Mouse (Mus musculus): Measurements from ENCODE around the gene Olfm1.
A peak's percentile ranks its signal among the peaks of the same experiment; 100 is the strongest.

Olfm1 gene

DNA sequence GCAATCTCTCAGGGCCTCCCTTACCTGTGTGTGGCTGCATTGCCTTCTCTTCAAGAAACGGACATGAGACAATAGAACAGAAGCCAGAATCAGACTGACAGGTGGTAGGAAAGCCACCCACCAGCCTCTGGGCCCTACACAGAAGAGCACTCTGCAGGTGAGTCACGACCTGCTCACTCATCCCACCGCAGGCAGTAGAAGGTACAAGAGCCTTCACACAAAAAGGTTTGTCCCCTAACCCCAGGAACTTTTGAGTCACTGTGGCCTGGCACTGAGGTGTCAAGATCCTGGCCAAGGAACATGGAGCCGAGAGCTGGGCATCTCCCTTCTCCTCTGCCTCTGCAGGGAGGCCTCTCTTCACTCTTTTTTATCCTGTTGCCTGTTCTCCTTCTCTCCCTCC, 42.3 kb downstream of the Olfm1 start:
- no peak for DNase-seq (ENCODE audit: low spot score in 2 of 2)

DNA sequence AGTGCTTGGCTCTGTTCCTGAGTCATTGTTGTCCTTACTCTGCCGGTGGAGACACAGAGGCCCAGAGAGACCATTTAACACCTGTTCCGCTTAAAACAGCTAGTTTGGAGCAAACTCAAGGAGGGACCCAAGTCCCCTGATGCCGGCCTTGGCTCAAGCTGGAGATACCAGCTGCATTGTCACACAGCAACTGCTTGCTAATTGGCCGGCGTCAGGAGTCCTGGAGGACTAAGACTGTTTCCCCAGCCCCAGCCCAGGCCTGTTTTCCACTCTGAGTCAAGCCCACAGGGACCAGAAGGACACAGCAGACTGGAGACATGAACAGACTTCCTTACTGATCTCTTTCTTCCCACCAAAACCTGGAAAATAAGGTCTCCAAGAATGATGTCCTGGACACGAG, 43.7 kb downstream of the Olfm1 start:
- no peak for DNase-seq (ENCODE audit: low spot score in 2 of 2)

DNA sequence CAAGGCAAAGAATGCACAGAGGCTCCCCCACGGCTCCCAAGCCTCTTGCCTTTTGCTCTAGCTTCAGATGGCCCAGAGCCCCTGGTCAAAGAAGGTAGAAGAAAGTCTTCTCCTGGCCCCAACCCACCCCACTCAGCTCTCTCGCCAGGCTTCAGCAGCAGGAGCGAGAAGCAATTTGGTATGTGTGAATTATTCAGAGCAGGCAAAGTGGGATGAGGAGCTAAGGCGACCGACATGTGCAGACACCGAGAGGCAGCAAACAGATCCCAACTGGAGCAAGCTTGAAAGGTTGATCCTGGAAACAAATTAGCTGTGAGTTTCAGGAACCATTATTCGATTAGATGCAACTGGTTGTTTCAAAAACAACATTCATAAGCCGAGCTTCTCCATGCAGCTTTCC, 46.8 kb downstream of the Olfm1 start:
- DNase-seq (ENCODE audit: low spot score in 2 of 2), result no peak

DNA sequence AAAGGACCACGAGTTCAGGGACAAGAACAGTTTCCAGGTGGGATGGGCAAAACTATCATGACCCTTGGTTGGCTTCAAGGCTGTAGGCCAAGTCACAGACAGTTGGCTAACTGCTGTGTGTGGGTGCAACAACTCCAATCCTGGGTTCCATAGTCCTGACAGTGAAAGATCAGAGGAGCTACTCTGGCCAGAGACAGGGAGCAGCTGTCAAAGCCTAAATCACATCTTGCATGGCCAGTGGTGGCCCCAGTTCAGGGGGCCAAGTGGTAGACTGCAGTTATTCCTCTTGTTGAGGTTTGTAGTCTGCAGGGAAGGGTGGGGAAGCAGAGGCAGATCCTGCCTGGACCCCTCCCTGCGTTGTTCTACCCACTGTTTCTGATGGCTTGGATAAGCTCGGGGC, 48.1 kb downstream of the Olfm1 start:
- DNase-seq (ENCODE audit: low spot score in 2 of 2), result no peak

DNA sequence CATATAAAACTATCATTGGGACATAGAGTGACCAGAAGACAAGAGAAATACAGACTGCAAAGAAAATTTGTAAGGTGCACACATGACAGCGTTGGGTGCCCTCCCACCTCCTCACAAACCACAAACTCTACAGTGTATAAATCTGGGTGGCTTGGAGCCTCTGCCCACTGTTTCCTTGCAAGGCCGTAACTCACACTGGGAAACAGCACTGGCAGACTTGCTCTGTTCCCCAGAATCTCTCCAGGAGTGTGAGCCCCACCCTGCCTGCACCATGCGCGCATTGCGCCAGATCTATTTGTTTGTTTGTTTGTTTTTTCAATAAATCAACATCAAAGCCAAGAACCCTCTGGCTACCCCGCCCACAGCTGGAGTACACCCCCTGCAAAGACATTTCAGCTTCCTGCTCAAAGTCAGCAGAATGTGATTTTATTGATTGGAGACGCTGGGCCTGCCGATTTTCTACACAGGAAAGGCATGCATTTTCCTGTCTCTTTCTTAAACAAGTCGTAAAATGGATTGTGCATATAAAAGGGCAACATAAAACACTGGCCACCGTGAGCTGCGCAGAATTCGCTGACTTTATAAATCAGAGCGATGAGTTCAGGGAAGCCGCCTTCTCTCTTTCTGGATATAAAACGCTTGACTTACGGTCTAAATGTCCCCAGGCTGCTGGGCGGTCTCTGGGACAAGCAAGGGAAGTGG, 48.9 kb downstream of the Olfm1 start:
- no peak for DNase-seq (ENCODE audit: low spot score in 2 of 2)

DNA sequence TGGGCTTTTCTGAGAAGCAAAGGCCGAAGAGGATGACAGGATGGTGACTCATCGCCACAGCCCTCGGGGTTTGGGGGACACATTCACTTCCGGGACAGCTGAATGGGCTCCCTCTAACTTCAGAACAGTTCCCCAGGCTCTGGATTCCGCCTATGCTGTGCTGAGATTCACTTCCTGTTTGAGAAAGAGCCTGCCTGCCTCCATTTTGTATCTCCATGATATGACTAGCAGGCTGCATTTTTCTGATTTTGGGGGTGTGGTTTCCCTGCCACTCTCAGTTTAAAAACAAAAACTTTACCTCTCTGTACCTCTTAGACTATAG, 49.4 kb downstream of the Olfm1 start:
- DNase-seq (ENCODE audit: low spot score in 2 of 2), result no peak

DNA sequence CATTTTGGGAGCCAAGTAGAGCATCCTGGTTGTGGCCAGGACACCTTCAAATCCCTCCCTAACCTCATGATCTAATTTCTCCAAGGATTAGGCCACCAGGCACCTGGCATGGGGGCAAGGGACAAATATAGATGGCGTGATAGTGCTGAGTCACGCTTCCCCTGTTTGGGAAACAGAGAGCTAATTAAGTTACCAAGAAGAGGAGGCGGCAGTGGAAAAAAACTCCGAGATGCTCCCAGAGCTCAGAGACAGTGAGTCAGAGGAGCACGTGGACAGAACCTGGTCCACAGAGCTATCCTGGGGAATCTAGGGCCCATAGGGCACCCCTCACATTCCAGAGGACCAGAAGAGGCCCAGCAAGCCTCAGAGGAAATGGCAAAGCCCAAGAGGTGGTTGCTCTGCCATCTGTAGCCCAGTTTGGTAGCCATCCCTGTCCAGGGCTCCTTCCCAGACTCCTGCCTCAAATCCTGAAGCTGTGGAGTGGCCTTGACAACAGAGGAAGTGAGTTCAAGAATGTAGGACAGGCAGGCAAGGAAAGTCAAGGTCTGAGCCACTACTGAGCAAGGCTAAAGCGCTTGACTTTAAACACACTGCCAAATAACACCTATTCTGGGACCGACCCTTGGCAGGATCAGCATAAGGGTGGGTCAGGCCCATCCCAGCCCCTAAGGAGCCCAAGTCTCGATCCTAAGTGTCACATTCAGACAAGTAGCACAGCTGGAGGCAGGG, 52.0 kb downstream of the Olfm1 start:
- DNase-seq (ENCODE audit: low spot score in 2 of 2), result no peak

DNA sequence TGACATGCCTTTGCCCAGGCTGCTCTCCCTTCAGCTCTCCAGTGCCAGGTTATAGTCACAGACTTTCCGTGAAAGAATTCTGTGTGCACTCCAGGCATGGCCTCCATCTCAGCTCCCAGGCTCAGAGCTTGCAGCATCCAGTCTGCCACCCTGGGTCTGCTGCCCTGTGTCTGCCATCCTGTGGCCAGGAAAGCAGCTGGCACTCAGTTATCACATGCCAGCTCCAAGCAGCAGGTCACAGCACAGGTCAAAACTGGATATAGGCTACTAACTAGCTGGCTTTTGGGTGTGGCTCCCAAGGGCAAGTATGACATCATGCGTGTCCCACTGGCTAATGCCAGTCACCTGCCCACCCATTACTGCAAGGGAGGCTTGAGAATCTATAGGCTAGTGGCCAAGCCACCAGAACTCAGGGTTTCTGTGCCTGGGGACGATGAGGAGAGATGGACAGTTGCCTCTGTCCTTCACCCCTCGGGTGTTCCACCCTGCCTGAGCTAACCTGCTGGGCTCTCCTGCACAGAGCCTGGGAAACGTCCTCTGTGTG, 53.4 kb downstream of the Olfm1 start:
- no peak for DNase-seq (ENCODE audit: low spot score in 2 of 2)

DNA sequence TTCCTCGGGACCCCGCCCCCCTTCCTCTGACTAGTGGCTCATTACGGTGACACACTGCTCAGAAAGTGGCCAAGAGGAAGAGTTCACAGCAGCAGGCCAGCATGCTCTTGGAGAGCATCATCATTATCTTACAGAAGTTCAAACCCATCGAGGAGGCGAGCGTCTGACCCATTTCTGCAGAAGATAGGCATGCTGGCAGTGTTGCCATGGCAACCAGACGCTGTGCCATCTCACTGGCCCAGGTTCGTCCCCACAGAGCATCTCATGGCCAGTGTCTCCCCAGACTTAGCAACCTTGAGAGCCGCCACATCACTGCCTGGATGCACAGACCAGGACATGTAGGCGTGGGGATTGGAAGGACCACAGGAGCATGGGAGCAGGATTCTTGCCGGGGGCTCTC, 54.3 kb downstream of the Olfm1 start:
- no peak for DNase-seq (ENCODE audit: low spot score in 2 of 2)

DNA sequence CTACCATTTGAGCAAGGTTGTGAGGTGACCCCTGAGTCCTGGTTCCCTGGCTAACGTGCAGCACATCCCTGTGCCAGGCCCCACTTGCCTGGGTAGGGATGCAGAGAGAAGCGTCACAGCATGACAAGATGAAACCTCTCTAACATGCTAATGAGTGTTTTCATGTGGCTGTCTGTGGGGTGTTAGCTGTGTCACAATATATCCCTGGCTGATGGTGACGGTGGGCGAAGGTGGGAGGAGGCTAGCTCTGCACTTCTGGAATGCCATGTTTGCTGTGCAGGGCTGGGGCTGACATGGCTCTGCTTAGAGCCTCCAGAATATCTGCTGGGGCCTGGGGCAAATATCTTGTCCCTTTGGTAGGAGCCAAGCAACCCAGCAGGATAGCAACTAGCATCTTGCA, 59.8 kb downstream of the Olfm1 start:
- no peak for DNase-seq (ENCODE audit: low spot score in 2 of 2)

DNA sequence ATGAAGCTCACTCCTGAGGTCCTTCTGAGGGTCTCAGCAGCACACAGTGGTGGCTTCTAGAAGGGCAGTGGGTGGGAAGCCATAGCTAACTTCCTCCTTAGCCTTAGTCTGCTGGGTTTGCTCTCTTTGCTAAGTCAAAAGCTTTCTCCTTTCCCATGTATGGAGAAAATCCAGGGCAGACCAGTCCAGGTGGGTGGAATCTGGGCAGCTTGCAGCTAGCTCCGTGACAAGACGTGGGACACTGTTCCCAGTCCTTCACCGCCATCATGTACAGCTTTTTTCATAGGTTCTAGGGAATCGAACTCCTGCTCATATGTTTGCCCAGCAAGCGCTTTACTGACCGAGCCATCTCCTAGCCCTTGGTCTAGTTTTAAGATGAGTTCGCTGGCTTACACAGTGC, 63.2 kb downstream of the Olfm1 start:
- DNase-seq (ENCODE audit: low spot score in 2 of 2), result no peak

DNA sequence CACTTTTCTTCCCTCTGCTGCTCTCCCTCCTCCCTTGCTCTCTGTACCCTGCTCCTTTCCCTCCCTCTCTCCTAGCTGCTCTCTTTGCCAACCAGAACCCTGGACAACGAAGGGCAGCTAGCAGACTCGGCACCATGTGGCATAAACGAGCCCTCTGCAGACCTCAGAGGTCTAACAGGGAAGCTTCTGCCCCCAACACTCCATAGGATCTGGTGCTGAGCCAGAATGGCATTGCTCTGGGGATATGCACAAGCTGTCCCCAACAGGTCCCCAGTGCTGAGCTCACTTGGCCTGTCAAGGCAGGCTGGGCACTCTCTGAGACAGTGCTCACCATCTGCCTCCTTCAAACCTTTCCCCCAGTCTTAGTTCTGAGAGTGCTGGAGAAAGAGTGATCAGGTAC, 68.6 kb downstream of the Olfm1 start:
- DNase-seq (ENCODE audit: low spot score in 2 of 2), result no peak

DNA sequence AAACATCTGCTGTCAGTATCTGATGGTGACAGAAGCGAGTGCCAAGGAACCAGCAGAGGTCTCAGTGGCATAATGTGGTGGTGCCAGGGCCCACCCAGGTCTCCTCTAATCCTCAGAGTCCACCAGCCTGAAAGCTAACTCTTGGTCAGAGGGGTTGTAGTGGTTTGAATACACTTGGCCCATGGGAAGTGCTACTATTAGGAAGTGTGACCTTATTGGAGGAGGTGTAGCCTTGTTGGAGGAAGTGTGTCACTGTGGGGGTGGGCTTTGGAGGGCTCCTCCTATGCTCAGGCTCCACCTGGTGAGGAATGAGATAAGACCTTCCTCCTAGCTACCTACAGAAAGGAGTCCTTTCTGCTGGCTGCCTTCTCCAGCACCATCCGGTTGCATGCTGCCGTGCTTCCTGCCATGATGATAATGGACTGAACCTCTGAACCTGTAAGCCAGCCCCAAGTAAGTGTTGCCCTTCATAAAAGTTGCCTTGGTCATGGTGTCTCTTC, 75.0 kb downstream of the Olfm1 start:
- no peak for DNase-seq (ENCODE audit: low spot score in 2 of 2)

DNA sequence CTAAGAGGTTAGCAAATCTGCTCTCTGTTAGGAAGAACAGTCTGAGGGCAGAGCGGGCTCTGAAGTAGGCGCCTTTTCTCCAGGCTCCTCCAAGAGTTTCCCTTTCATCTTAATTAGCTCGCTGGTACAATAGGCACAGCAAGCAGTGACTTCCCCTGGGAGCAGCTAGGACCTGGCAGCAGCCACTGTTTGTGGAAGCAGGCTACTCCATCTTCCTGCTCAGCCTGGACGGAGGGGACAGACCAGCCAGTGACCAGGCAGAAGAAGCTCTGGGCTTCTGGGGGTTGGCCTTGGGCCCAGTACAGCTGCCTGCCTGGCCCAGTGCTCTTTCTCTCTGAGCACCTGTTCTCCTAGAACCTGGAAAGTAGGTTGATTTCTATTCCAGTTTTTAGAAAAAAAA, 77.8 kb downstream of the Olfm1 start:
- no peak for DNase-seq (ENCODE audit: low spot score in 2 of 2)

DNA sequence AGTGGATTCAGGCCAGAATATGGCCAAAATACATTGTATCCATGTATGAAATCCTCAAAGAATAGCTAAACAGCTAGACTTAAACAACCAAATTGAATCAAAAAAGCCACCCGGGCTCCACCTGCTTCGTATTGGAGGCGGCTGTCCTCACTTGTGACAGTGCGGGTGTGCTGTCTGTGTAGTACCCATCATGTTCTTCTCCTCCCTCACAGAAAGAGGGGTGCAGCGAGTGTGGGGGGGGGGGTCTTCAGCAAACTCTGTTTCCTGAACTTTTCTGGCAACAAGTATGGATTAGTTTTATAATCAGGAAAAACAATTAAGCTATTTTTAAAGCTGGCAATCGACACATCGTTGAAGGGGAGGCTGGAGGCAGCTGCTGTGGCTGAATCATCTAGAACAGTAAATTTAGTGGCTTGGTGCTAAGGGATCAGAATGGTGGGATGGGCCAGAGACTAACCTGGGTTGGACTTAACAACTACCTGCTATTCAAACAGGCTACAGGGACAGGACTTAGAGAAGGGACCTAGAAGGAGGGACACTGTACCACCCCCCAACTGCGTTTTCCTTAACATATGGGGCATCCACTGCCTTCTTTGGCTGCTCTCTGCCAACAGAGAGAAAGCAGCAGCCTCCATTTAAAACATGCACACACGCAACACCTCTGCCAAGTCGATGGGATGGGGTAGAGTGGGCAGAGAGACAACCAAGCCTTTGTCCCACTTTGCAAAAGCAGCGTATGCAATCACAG, 79.6 kb downstream of the Olfm1 start:
- DNase-seq (ENCODE audit: low spot score in 2 of 2), result no peak

DNA sequence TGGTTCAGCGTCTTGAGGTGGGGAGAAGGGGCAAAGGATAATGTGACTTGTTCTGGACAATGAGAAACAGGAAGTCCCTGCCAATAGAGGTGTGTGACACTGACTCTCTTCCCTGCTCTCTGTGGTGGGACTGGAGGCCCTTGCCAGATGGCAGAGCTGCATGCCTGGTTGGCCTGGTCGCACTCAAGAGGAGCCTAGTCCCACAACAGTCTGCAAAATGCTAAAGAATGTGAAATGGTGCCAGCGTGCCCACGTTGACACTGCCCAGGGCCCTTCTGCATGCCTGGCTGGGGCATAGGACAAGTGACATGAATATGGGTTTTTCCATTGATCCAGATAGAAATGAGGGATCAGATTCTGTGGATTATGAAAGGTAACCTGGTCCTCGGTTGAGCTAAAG, 81.2 kb downstream of the Olfm1 start:
- no peak for DNase-seq (ENCODE audit: low spot score in 2 of 2)

DNA sequence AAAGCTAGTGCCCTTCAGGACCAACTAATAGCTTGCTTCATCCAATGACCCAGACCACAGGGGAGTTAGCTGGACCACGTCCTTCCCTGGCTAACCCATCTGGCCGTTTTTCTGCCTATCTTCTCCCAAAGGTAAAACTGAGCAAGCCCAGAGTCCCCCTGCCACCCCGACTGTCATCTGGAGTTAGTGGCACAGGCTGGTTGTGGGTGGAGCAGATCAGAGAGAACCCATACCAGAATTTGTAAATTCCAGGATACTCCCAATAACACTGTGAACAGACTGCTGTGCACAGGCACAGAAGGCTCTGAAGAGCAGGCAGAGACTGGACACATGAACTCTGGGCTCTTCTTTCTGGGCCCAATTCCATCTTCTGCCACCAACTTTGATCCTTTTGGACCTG, 82.6 kb downstream of the Olfm1 start:
- no peak for DNase-seq (ENCODE audit: low spot score in 2 of 2)

DNA sequence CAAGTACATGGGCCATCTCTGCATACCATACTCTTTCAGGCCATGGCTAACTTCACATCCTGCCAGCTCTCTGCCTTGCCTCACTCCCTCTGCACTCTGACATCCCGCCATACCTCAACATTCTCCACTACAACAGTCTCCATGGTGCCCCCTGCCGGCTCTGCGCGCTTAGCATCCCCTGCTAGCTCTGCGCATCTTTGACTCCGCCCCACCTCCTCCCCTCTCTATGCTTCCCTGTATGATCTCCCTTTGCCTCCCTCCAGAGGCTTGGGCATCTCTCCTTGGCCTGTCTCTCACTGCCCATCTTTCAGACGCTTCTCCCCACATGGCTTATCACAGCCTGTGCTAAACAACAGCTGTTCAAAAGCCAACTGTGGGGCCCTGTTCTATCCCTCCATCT, 85.4 kb downstream of the Olfm1 start:
- peak; percentile 42 to 56 for DNase-seq (ENCODE audit: low spot score in 2 of 2)

DNA sequence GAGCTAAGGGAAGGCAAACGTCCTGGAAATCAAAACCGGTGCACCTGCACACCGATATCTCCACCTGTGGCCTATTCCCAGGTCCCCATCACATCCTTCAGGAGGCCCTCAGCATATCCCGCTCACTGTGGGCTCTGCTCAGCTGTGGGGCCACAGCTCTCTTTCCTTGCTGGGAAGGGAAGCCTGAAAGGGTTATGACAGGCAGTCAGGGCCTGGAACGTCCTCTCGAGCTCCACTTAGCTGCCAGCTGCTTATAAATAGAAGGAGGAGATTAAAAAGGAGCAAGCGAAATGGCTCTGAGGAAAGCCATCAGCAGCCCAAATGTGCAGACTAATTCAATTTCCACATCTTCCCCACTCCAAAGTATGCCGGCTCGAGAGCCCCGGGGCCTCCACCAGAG, 86.1 kb downstream of the Olfm1 start:
- no peak for DNase-seq (ENCODE audit: low spot score in 2 of 2)

Measured in frontal cortex, postnatal 14 days (tissue).